Mouse (Mus musculus) cerebellum, adult 18-20 months (tissue): Measurements from ENCODE around the gene Zswim5.
"Not testable (repeated sequence)": the region's sequence is repeated elsewhere in the genome, so short reads cannot be mapped to it uniquely, and the experiment has no call there.

Experiments used
- DNase-seq, 2 experiments: peaks; one replicate each; pipeline ENCODE4 v3.0.0; 2021

Gene Zswim5

DNA sequence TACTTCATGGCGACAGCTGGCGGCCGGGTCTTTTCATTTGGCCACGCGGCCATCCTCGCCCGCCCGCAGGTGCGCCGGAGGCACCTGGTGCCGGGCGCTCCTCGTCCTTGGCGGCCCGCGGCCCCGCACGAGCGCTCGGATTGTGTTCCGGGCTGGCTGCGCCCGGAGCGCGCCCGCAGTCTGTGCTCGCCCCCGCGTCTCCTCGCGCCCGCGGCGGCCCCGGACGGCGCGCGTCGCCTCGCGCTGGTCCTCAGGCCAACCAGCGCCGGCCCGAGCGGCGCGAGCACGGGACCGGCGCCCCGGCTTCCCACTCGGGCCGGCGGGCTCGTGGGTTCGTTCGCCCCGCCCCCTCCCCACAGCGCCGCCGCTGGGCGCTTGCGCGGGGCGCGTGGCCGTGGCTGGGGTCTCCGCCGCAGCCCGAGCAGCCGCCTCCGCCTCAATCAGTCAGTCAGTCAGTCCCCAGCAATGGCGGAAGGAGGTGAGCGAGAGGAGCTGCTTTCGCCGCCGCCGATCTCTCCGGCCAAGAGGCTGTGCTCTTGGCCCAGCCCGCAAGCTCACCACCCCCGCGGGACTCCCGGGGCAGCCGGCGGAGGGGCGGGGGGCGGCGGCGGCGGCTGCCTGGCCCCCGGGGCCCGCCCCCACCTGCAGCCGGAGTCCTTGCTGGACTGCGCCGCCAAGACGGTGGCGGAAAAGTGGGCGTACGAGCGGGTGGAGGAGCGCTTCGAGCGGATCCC lies at the start of gene Zswim5:
TSS of gene Zswim5 (plus strand) at position 382 of the 734 bp plus-strand sequence.
- peak; percentile 80 to 93 for DNase-seq

DNA sequence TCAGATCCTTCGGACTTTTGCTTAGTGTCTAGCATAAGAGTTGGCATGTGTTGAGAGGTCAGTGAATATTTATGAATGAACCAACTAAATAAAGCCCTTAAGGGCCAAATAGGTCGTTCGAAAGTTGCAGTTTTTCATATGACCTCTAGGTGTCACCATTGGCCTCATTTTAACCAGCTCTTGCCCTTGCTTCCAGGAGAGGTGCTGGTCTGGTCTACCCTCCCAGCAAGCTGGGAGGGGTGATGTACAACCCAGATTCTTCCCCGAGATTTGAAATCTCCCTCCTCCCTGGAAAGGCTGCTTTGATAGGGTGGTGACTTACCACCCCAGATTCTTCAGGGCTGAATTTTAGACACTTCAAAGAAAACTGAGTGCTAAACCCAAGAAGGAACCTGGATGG lies 49.4 kb upstream of the Zswim5 start:
- DNase-seq = peak; percentile 54 to 64

DNA sequence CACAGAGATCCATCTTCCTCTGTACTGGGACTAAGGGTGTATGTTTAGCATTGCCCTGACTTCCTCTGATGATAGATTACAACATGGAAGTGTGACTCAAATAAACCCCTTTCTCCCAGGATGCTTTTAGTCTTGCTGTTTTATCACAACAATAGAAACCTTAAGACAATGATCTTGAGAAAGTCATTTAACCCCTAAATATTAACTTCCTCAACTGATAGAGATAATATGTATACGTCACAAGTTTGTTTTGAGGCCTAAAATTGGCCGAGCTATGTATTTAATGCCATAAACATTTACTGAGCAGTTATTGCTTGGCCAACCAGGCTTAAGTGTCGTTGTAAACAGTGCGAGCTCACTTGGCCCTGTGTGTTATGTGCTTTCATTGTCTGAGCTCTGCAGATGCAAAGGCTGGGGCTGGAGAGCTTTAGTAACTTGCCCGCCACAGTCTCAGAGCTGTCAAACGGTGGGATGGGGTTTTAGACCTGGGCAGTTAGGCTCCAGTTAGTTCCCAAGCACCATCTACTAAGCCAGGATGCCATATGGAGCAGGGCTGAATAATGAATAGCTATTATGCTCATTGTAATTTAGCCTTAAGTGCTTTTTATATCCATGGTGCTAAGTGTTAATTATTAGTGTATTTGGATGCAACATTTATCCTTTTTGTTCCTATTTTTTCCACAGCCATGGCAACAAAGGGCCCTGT lies 47.7 kb upstream of the Zswim5 start:
- no peak for DNase-seq

DNA sequence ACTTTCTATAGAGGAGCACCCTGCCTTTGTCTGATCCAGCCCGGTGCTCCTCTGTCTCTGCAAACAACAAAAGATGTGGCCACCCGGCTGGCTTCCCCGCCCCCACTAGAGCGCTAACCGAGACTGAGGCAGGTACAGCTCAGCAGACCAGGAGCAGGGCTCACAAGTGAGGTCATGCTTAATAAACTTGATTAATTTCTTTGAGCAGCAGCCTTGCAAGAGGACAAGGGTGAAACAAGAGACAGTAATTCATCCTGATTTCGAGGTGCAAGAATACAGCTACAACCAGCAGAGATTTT lies 47.2 kb upstream of the Zswim5 start:
- DNase-seq = no peak

DNA sequence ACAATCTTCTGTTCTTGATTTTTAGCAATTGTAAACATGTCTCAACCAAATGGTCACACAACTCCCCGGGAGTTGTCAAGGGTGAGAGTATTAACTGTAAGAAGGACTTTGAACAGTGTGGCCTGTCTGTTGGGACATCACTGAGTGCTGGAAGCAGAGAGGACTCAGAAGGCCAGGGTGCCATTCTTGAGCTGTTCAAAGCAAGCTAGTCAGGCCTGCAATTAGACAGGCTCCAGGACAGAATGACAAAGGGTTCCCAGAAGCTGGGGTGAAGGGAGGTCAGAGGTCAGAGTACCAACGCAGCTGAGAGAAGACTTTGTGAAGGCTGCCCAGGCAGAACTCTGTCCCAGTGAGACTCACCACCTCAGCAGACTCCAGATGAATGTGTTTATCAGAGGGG lies 38.2 kb upstream of the Zswim5 start:
- no peak for DNase-seq

DNA sequence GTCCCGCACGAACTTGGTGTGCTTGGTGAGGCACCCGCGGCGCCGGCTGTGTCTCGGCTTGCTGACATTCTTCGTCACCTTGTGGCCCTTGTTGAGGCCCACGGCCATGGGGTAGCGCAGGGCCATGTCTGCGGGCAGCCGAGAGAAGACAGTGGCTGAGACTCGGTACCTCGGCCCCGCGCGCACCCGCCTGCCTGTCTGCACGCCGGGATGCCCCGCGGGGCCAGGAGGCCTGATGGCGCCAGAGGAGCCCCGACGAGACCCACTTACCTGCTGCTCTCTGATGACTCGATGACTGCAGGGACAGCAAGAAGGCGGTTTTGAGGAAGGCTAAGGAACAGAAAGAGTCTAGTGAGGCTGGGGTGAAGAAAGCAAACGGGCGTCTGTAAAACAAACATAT lies 37.1 kb upstream of the Zswim5 start:
- DNase-seq = not testable (repeated sequence)

DNA sequence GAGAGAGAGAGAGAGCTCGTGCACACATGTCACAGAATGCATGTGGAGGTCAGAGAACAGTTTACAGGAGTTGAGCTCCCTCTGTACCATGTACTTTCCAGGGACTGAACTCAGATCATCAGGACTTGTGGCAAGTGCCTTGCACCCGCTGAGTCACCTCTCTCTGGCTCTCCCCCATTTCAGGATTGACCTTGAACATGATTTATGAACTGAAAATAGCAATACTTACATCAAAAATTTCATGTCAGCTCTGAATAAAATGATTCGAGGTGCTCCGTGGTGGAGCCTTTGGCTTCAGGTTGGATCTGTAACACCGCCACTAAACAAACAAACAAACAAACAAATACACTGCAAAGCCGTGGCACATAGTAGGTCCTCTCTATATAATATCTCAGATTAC lies 36.3 kb upstream of the Zswim5 start:
- DNase-seq = no peak

DNA sequence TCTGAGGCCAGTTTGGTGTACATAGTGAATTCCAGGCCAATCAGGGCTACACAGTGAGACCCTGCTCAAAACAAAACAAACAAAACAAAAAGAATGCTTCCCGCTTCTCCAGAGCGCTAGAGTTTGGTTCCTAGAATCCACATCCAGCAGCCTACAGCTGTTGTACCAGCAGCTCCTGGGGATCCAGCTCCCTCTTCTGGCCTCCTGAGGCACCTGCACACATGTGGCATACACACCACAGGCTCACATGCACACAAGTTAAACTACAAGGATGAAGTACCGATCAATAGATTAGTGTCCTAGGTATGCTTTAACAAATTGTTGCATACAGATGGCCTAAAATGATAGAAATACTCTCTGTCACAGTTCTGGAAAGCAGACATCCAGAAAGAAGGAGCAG lies 32.9 kb upstream of the Zswim5 start:
- DNase-seq = no peak

DNA sequence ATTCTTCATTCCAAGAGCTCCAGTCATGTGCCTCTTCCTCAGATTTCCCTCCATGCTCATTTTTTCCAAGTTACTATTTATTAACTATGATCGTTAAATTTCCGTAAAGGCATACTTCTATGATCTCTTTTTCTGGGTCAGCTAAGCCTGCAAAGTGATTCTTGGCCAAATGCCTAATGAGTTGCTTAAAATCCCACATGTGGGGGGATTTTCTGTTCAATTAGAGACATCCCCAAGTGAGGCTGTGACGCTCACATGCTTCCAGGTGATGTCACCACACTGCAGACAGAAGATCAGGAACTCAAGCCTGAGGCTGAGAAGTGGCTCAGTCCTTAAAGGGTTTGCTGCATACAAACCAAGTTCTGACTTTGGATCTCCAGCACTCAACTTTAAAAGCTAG lies 27.3 kb upstream of the Zswim5 start:
- no peak for DNase-seq

DNA sequence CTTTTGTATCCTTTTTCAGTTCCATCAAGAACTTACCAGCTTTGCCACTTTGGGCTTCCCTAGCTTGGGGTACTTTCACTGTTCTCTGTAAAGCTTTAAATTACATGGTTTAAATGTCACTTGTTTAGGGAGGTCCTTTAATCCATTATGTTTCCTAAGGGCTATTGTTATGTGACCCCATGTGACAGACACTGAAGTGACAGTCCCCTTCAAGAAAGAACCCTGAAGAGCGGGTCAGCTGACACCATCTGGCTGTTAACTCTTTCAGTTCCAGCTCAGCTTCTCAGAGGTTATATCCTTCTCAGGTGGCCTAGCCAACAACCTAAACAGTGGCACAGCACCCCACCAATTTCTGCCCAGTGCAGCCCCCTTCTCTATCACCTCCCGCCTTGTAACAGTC lies 22.9 kb upstream of the Zswim5 start:
- DNase-seq = no peak

DNA sequence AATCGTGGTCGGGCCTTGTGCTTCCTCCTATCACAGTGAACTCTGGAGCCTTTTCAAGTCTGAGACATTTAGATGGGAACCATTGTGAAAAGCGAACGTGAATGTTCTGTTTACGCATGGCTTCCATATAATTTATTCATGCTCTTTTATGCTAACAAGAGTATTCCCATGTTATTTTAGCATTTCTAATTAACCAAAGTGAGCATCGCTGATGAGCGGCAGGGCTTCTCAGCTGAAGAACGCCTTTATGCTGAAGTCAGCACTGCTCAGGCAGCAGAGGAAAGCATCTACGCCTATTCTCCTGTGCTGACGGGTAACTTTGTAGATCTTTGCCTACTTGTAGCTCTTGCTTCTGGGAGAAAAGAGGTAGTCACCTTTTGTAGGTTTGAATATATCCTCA lies 20.0 kb upstream of the Zswim5 start:
- DNase-seq = no peak

DNA sequence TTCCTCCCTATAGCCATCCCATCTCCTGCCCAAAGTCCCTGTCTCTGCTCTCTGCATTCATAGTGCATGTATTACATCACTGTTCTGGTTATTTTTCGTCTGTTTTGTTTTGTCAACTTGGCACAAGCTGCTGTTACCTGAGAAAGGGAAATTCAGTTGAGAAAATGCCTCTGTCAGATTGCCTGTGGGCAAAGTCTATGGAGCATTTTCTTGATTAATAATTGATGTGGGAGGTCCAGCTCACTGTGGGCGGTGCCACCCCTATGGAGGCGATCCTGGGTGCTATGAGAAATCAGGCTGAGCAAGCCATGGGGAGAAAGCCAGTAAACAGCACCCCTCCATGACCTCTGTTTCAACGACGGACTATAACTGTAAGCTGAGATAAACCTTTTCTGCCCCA lies 17.5 kb upstream of the Zswim5 start:
- DNase-seq = no peak

DNA sequence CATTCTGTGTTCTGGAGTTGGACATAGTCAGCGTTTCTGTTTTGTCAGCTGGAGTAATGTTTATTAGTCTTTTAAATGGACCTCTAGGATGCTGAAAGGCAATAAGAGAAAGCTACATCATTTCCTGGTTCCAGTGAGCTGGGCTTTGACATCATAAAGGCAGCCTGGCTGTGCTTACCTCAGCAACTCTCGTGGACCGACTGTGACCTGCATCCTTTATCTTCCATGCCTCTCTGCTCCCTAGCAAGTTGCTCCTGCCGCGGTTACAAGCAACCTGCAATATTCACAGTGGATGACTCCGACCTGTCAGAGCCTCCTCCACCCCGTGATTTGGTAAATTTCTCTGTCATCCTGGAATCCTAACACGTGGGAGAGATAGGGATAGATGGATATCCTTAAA lies 15.2 kb upstream of the Zswim5 start:
- no peak for DNase-seq

DNA sequence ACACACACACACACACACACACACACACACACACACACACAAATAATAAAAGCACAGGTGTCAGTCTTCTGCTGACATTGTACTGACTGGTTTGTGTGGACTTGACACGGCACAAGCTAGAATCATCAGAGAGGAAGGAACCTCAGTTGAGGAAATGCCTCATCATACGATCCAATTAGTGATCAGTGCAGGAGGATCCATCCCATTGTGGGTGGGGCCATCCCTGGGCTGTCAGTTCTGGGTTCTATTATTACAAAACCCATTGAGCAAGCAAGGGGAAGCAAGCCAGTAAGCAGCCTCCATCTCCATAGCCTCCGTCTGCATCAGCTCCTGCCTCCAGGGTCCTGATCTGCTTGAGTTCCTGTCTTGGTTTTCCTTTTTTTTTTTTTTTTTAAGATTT lies 7.3 kb upstream of the Zswim5 start:
- no peak for DNase-seq

DNA sequence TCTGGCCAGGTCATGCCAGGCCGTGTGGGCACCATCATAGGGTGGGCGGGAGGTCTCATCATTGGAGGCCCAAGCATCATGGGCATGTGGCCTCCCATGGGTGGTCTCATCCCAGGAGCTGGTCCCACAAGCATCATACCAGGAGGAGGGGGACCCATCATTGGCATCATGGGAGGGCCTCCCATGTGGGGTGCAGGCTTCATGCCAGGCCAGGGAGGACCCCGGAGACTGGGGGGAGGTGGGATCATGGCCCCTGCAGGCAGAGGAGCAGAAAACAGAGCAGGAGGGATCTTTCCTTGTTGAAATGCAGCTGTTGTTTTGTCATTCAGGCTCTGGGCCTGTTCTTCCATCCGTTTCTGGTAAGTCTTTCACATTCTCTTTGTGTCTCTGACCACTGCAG lies 2.6 kb upstream of the Zswim5 start:
- DNase-seq = no peak

DNA sequence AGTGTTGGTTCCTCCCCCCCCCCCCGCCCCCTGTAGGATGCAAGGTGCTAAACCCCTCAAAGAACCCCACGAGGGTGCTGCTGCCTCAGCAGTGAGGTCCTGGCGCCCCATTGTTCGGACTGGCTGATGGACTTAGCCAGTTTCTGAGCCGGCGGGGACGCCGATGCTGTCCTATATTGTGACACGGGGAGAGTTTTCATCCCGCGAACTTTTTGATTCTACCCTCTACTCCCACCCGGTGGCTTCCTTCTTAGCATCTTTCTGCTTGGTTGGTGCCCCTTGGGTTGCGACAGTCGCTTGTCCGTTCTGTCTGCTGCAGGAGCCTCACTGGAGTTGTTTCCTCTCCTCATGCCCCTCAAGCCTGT lies 564 bp upstream of the Zswim5 start:
- DNase-seq = peak in 1 of 2 experiments; percentile 43

DNA sequence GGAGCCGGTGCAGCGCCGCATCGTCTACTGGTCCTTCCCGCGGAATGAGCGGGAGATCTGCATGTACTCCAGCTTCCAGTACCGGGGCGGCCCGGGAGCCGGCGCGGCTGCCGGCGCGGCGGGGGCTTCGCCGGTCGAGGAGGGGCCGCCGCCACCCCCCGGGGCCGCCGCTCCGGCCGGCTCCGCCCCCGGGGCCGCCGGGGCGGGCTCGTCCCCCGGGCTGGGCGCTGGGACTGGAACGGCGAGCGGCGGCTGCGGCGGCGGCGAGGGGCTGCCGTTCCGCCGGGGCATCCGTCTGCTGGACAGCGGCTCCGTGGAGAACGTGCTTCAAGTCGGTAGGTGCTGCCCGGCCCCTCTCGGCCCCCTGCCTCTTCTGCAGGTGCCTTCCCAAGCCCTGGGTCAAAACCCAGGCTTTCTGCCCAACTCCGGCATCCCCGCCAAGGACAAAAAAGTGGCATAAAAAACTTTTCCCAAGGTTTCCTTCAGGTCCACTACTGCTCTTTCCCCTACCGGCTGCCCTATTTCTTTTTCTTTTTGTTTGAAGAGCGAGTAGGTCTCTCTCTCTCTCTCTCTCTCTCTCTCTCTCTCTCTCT lies 649 bp downstream of the Zswim5 start:
- peak in 1 of 2 experiments; percentile 32 for DNase-seq

DNA sequence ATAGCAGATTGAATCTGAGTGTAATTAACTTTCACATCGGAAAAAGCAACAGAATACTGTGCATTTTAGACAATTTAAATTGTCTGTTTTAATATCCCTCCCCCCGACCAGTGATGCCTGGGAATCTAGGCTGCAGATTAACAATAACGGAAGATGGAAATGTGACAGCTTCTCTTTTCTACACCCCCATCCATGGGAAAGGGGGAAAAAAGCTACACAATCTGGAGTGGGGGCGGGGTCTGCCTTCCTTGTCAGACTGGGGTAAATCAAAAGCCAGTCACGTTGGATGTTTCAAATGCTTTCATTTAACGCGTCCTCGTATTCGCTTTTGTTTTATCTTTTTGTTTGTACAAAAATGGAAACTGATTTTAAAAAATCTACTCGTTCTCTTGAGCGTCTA lies 1.3 kb downstream of the Zswim5 start:
- DNase-seq = peak; percentile 31 to 32

DNA sequence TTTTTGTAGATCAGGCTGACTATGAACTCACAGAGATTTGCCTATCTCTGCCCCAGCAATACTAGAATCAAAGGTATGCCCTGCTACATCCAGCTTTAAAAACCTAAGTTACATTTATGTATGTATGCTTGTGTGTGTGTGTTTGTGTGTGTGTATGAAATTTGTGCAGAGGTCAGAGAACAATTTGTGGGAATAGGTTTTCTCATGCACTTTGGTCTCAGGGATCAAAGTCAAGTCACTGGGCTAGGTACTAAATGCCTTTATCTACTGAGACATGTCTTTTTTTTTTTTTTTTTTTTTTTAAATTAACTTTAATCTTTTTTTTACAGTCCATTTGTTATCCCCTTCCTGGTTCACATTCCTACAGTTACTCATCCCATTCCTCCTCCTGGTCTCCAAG lies 5.5 kb downstream of the Zswim5 start:
- DNase-seq = no peak

DNA sequence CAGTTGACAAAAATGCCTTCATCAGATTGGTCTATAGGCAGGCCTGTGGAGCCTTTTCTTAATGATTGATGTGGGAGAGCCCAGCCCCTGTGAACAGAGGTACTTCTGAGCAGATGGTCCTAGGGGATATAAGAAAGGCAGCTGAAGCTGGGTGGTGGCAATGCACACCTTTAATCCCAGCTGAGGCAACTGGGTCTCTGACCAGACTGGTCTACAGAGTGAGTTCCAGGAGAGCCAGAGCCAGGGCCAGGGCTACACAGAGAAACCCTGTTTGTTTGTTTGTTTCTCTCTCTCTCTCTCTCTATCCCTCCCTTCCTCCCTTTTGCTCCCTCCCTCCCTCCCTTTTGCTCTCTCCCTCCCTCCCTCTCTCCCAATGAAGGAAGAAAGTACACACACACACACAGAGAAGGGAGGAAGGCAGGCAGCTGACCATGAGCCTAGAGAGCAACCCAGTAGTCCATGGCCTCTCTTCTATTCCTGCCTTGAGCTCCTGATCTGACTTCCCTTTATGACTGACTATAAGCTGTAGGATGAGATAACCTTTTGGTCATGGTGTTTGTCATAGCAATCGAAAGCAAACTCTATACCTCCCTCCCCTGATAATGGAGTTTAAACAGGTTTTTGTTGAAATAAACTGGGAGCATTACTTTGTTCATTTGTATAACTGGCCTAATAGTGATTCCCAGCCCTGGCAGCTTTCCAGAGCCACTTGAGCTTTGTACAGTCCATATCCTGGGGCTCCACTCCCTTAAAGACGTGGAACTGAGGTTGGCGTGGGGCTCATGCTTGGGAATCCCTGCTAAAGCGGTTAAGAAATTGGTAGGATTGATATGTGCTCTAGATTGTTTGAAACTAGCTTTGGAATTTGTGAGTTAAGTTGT lies 17.3 kb downstream of the Zswim5 start:
- no peak for DNase-seq

DNA sequence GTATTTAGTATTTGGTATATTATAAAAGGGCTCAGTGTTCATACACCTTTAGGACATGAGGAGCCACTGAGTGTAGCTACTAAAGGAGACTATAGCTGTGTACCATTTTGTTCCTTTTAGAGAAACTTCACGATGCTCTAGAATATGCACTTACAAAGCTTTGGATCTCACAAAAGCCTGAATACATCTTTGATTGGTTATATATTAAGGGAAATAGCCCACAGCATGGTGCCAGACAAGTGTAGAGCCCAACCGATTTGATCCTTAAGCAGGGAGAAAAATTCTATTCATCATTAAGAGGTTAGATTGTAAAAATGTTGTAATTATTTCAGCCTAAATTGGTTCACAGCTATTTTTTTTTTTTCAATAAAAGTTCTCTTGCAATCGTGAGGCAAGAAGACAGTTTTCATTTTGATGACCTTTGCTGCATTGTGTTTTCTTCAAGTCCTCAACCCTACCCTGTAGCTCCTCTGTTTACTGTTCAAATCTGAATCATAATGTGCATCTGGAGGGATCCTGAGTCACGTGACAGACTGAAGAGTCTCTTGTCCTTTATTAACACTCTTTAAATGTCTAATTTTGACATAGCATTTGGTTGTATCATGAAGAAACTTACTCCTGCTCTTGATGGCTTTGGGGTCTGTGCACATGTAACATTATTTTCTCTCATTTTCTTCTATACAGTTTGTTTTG lies 33.5 kb downstream of the Zswim5 start:
- no peak for DNase-seq

DNA sequence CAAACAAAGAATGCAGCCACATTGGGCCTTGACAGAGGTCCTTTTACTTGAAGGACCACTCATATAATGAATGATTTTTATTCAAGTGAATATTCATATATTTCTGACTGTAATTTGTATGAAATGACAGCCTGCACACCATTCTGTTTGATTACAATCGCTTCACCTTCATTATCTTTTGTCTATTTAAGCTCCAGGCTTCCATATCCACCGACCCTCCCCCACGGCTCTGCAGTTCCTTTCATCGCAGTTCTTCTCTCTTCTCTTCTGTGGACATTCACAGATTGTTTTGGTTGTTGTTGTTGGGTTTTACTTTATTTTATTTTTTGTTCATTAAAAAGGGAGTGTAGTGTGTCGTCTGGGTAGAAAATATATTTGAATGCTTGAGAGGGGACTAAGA lies 34.0 kb downstream of the Zswim5 start:
- no peak for DNase-seq

DNA sequence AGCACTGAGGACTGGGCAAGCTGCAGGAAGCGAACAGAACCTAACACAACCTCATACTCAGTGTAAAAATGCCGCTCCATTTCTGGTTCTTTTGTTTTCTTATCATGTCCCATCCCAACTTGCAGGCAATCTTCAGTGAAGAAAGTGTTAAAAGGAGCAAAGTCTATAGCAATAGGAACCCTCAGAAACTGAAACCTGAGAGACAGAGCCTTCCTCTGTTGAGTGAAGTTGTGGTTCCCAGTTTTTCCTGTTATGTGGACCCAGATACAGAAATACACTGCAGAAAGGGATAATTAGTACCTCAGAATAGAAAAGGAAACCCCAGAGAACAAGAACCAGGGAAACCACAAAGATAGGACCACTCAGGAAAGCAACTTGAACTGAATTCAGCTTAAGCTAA lies 36.1 kb downstream of the Zswim5 start:
- DNase-seq = no peak
